Mouse (Mus musculus) CH12.LX (cell line): ENCODE measurements around the gene Pld3. TPM values are rescaled to one million over a fixed set of nuclear protein-coding genes. Genes with fewer than 3 reads are reported as not detected.

Experiments
- DNase-seq: peaks from one replicate; pipeline ENCODE4 v3.0.0-alpha.2; 2013; ENCODE audit errors: extremely low read depth
- H3K27ac ChIP-seq: 2 replicates; pipeline ENCODE4 v1.5.1; 2012; ENCODE audit warnings: low read depth, mild to moderate bottlenecking, control low read depth, moderate library complexity; ENCODE audit not compliant: insufficient read depth
- H3K27me3 ChIP-seq: replicated peaks from 2 replicates; pipeline ENCODE3; 2012; ENCODE audit warnings: inconsistent platforms
- H3K36me3 ChIP-seq, 2 experiments: replicated peaks in 1 of 2; 2 replicates each; pipeline versions ENCODE3 to v1.6.1; 2012; ENCODE audit warnings: inconsistent platforms in 1 of 2, low read length in 1 of 2, mild to moderate bottlenecking in 1 of 2, mixed read lengths in 1 of 2, moderate library complexity in 1 of 2; ENCODE audit not compliant: control insufficient read depth in 1 of 2, insufficient read depth in 1 of 2
- H3K4me1 ChIP-seq, 2 experiments: 2 replicates each; pipeline ENCODE4 v1.6.1; 2012; ENCODE audit warnings: inconsistent platforms in 1 of 2, moderate library complexity in 1 of 2; ENCODE audit not compliant: insufficient read depth in 2 of 2, control insufficient read depth in 1 of 2
- H3K4me2 ChIP-seq: 2 replicates; pipeline ENCODE4 v1.6.1; 2012; ENCODE audit warnings: low read depth, mild to moderate bottlenecking, control low read depth; ENCODE audit not compliant: poor library complexity, insufficient read depth, severe bottlenecking
- H3K4me3 ChIP-seq, 3 experiments: fragments of 150-350 bp in 1 of 3; sonication (generic) in 1 of 3; replicated peaks in 1 of 3; 2 replicates each; pipeline versions ENCODE3 to v1.5.1; 2011 to 2012; ENCODE audit warnings: low read depth in 2 of 3, low read length in 2 of 3, mild to moderate bottlenecking in 2 of 3, moderate library complexity in 2 of 3, control low read depth in 1 of 3, improper control_type of control experiment in 1 of 3, inconsistent platforms in 1 of 3, mixed read lengths in 1 of 3; ENCODE audit not compliant: poor library complexity in 1 of 3
- H3K79me2 ChIP-seq: replicated peaks from 2 replicates; pipeline ENCODE4 v1.6.1; 2012; ENCODE audit warnings: mild to moderate bottlenecking, moderate library complexity; ENCODE audit not compliant: control insufficient read depth, poor library complexity, insufficient read depth, severe bottlenecking; ENCODE audit errors: extremely low read depth
- H3K9ac ChIP-seq: 2 replicates; pipeline ENCODE4 v1.6.1; 2012; ENCODE audit warnings: low read depth, mild to moderate bottlenecking, control low read depth, moderate library complexity; ENCODE audit not compliant: insufficient read depth
- H3K9me3 ChIP-seq: replicated peaks from 2 replicates; pipeline ENCODE3; 2012; ENCODE audit warnings: low read length, inconsistent platforms, mixed read lengths
- BHLHE40 ChIP-seq: IDR thresholded peaks from 2 replicates; pipeline ENCODE4 v1.6.1; 2011; ENCODE audit warnings: mild to moderate bottlenecking, low read depth, low read length, improper control_type of control experiment
- CHD1 ChIP-seq: IDR thresholded peaks from 2 replicates; pipeline ENCODE4 v1.6.1; 2012; ENCODE audit warnings: low read depth, low read length, improper control_type of control experiment, inconsistent platforms
- HCFC1 ChIP-seq: IDR thresholded peaks from 2 replicates; pipeline ENCODE4 v1.6.1; 2012; ENCODE audit warnings: low read depth, mild to moderate bottlenecking, inconsistent platforms, low read length, improper control_type of control experiment
- IRF4 ChIP-seq: IDR thresholded peaks from 2 replicates; pipeline ENCODE4 v1.6.1; 2014; ENCODE audit warnings: low read depth, mild to moderate bottlenecking, inconsistent platforms, low read length, improper control_type of control experiment
- KAT2A ChIP-seq: IDR thresholded peaks from 2 replicates; pipeline ENCODE4 v1.6.1; 2012; ENCODE audit warnings: low read length, improper control_type of control experiment, inconsistent platforms; ENCODE audit not compliant: insufficient replicate concordance
- MAFK ChIP-seq: IDR thresholded peaks from 2 replicates; pipeline ENCODE4 v1.6.1; 2011; ENCODE audit warnings: low read length, improper control_type of control experiment; ENCODE audit not compliant: insufficient replicate concordance
- MAX ChIP-seq: IDR thresholded peaks from 2 replicates; pipeline ENCODE4 v1.6.1; 2011; ENCODE audit warnings: low read length, improper control_type of control experiment
- MXI1 ChIP-seq: IDR thresholded peaks from 2 replicates; pipeline ENCODE4 v1.6.1; 2011; ENCODE audit warnings: mild to moderate bottlenecking, low read depth, low read length, improper control_type of control experiment
- PAX5 ChIP-seq: IDR thresholded peaks from 2 replicates; pipeline ENCODE4 v1.6.1; 2012; ENCODE audit warnings: low read length, inconsistent platforms, mixed read lengths
- RCOR1 ChIP-seq: conservative IDR thresholded peaks from 2 replicates; pipeline ENCODE4 v1.6.1; 2012; ENCODE audit warnings: low read depth, mild to moderate bottlenecking, inconsistent platforms, low read length, improper control_type of control experiment
- SIN3A ChIP-seq: IDR thresholded peaks from 2 replicates; pipeline ENCODE4 v1.6.1; 2012; ENCODE audit warnings: low read length, improper control_type of control experiment, inconsistent platforms
- UBTF ChIP-seq: IDR thresholded peaks from 2 replicates; pipeline ENCODE4 v1.6.1; 2012; ENCODE audit warnings: low read depth, mild to moderate bottlenecking, inconsistent platforms, low read length, improper control_type of control experiment, moderate library complexity
- ZNF384 ChIP-seq: IDR thresholded peaks from 2 replicates; pipeline ENCODE4 v1.6.1; 2012; ENCODE audit warnings: low read depth, low read length, improper control_type of control experiment, inconsistent platforms
- dilution Hi-C: fragments of 300-500 bp; cut with MboI; formaldehyde crosslinking; loops from 2 replicates; pipeline ENCODE4 v1.14.3; 2020; ENCODE audit warnings: low sequenced_read_pairs; ENCODE audit not compliant: extremely low pct_unique_long_range_greater_than_20kb, extremely low pct_ligation_motif_present
- in situ Hi-C: fragments of 300-500 bp; cut with MboI; formaldehyde crosslinking; loops from 3 replicates; pipeline ENCODE4 v1.14.3; 2019; ENCODE audit warnings: low sequenced_read_pairs, low pct_ligation_motif_present, low pct_unique_long_range_greater_than_20kb, mixed read lengths
- polyA plus RNA-seq: library from polyadenylated mRNA; unstranded; fragments of >175 nt; gene quantifications from 2 replicates; pipeline ENCODE4 v1.2.1, GENCODE M21; 2012; ENCODE audit warnings: low read depth; ENCODE audit not compliant: insufficient read length
- total RNA-seq, 2 experiments: library from RNA; depleted of rRNA; stranded (reverse); fragments of 300-350 nt in 1 of 2; fragments of >200 nt in 1 of 2; gene quantifications; 2 replicates each; pipeline ENCODE4 v1.2.3; 2012 to 2014

Pld3 gene
- total and polyA plus RNA-seq, 3 experiments, result 6.0 to 21.1 (median 14.1) TPM

DNA sequence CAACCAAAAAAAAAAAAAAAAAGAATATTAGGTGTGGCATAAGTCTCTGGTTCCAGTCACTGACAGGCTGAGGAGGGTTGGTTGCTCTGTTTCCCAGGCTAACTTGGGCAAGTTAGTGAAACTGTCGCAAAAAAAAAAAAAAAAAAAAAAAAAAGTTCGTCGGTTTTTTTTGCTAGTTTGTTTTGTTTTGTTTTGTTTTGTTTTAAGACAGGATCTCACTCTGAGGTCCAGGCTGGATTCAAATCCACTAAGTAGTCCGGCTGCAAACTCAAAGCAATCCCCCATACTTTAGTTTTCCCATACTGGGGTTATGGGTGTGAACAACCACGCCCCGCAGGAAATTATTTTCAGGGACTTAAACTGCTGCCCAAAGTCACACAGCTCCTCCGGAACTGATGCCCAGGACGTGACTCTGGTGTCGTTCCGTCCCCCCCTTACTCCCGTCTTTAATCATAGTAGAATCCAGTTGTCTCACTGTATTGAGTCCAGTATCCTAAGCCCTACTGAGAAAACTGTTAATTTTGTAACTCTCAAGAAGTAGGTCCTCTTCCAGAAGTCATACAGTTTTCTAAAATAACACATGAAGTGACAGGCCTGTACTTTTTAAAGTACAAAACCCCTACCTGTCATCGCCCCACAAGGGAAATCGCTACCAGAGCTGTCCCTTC lies 66.8 kb downstream of the Pld3 start:
- peak overlapping the region; percentile 38 to 59 (median 56) for H3K4me3 ChIP-seq
- TF ChIP-seq KAT2A (0 out of 2 replicates have a peak, but pooled peaks have one; percentile 34), SIN3A (peak; percentile 86), CHD1 (peak; percentile 56; the same call in 1 of the 2 replicates), RCOR1 (peak; percentile 67; the same call in 1 of the 2 replicates), MAX (peak; percentile 52; the same call in 1 of the 2 replicates), IRF4 (0 out of 2 replicates have a peak, but pooled peaks have one; percentile 24), BHLHE40 (no peak), MXI1 (peak; percentile 63), ZNF384 (peak; percentile 93), MAFK (no peak)
- peak overlapping the region; percentile 77 for H3K9ac ChIP-seq
- peak overlapping the region; percentile 69 for H3K4me2 ChIP-seq
- H3K36me3 ChIP-seq, result peaks cover 0 to 10% of the 10 kb centered on the region in 2 experiments
- peak overlapping the region; percentile 31; the same call in 1 of the 2 replicates for H3K27ac ChIP-seq
- no peaks in the 10 kb centered on the region for H3K9me3 ChIP-seq
- no peaks in the 10 kb centered on the region for H3K27me3 ChIP-seq
- in situ Hi-C loops (no loop called here), dilution Hi-C loops (no loop called here)
- DNase-seq, result peak; percentile 47
- H3K4me1 ChIP-seq, result peaks cover 5 to 43% of the 10 kb centered on the region in 2 experiments
- no peaks in the 10 kb centered on the region for H3K79me2 ChIP-seq

DNA sequence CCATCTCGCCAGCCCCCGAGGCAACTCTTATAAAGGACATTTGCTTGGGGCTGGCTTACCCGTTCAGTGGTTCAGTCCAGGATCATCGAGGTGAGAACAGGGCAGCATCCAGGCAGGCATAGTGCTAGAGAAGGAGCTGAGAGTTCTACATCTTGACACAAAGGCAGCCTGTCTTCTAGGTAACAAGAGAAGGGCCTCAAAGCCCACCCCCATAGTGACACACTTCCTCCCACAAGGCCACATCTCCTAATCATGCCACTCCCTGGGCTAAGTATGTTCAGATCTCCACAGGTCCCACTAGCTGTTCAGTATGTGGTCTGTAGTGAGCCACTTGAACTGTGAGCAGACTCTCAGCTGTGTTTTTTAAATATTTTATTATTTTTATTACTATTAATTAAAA lies 69.2 kb downstream of the Pld3 start:
- no peak overlapping the region for H3K4me3 ChIP-seq
- in situ Hi-C loops, result no loop called here
- peaks cover 6 to 38% of the 10 kb centered on the region in 2 experiments for H3K4me1 ChIP-seq

More for the DNA sequence above, 69.2 kb downstream of the Pld3 start:
- Histone ChIP-seq H3K79me2 (no peaks in the 10 kb centered on the region), H3K36me3 (no peaks in the 10 kb centered on the region), H3K9ac (no peak overlapping the region), H3K4me2 (no peak overlapping the region), H3K27me3 (no peaks in the 10 kb centered on the region), H3K27ac (no peak overlapping the region), H3K9me3 (no peaks in the 10 kb centered on the region)
- TF ChIP-seq HCFC1 (no peak), BHLHE40 (no peak), UBTF (no peak), PAX5 (no peak)
- no peak for DNase-seq
- dilution Hi-C loops, result no loop called here

Other genes with a start within 250 kb of the Pld3 start
- 1.8 and 2.6 TPM in 2 replicates for gene Ltbp4, start 215.5 kb downstream of the Pld3 start, total RNA-seq (2012; rRNA removed)
- 0.16 and 0.43 TPM in 2 replicates for gene Ltbp4, start 215.5 kb downstream of the Pld3 start, total RNA-seq (2014; rRNA removed)
- gene Ltbp4, start 215.5 kb downstream of the Pld3 start, polyA plus RNA-seq, result 1.2 and 1.5 TPM in 2 replicates
- gene Shkbp1, start 197.2 kb downstream of the Pld3 start, total RNA-seq (2012; rRNA removed), result 26.2 and 30.8 TPM in 2 replicates
- 17.7 and 23.3 TPM in 2 replicates for gene Shkbp1, start 197.2 kb downstream of the Pld3 start, total RNA-seq (2014; rRNA removed)
- gene Shkbp1, start 197.2 kb downstream of the Pld3 start, polyA plus RNA-seq, result 50.0 and 62.8 TPM in 2 replicates
- gene Gm20479, start 195.8 kb downstream of the Pld3 start, total RNA-seq (2012; rRNA removed), result 1.3 and 1.9 TPM in 2 replicates
- gene Gm20479, start 195.8 kb downstream of the Pld3 start, total RNA-seq (2014; rRNA removed), result 0.95 and 2.2 TPM in 2 replicates
- gene Gm20479, start 195.8 kb downstream of the Pld3 start, polyA plus RNA-seq, result 1.2 and 2.8 TPM in 2 replicates
- 0.29 and 0.38 TPM in 2 replicates for gene Sptbn4, start 105.5 kb downstream of the Pld3 start, total RNA-seq (2012; rRNA removed)
- 0.18 and 0.21 TPM in 2 replicates for gene Sptbn4, start 105.5 kb downstream of the Pld3 start, total RNA-seq (2014; rRNA removed)
- 0.20 and 0.24 TPM in 2 replicates for gene Sptbn4, start 105.5 kb downstream of the Pld3 start, polyA plus RNA-seq
- gene Blvrb, start 105.2 kb downstream of the Pld3 start, total RNA-seq (2012; rRNA removed), result 6.3 and 9.4 TPM in 2 replicates
- gene Blvrb, start 105.2 kb downstream of the Pld3 start, total RNA-seq (2014; rRNA removed), result 2.8 and 4.3 TPM in 2 replicates
- gene Blvrb, start 105.2 kb downstream of the Pld3 start, polyA plus RNA-seq, result 5.0 and 7.6 TPM in 2 replicates
- 2.6 and 2.8 TPM in 2 replicates for gene Sertad3, start 79.5 kb downstream of the Pld3 start, total RNA-seq (2012; rRNA removed)
- gene Sertad3, start 79.5 kb downstream of the Pld3 start, total RNA-seq (2014; rRNA removed), result 2.7 and 3.9 TPM in 2 replicates
- 1.8 and 2.7 TPM in 2 replicates for gene Sertad3, start 79.5 kb downstream of the Pld3 start, polyA plus RNA-seq
- 8.0 and 8.3 TPM in 2 replicates for gene Sertad1, start 66.3 kb downstream of the Pld3 start, total RNA-seq (2012; rRNA removed)
- gene Sertad1, start 66.3 kb downstream of the Pld3 start, total RNA-seq (2014; rRNA removed), result 8.1 and 9.1 TPM in 2 replicates
- 5.0 and 7.4 TPM in 2 replicates for gene Sertad1, start 66.3 kb downstream of the Pld3 start, polyA plus RNA-seq
- 0.21 TPM in 2 replicates for gene Prx, start 53.9 kb downstream of the Pld3 start, total RNA-seq (2012; rRNA removed)
- gene Prx, start 53.9 kb downstream of the Pld3 start, total RNA-seq (2014; rRNA removed), result 0.12 and 0.17 TPM in 2 replicates
- gene Prx, start 53.9 kb downstream of the Pld3 start, polyA plus RNA-seq, result 0.41 and 0.60 TPM in 2 replicates
- gene Hipk4, start 30.0 kb downstream of the Pld3 start, total RNA-seq (2012; rRNA removed), result 0.04 TPM in 1 of 2 replicates, not detected in the other
- gene Hipk4, start 30.0 kb downstream of the Pld3 start, total RNA-seq (2014; rRNA removed), result 0.09 TPM in 1 of 2 replicates, not detected in the other
- gene Hipk4, start 30.0 kb downstream of the Pld3 start, polyA plus RNA-seq, result 0.11 and 0.16 TPM in 2 replicates
- 7.0 and 7.8 TPM in 2 replicates for gene 2310022A10Rik, start within 50 bp of the Pld3 start, total RNA-seq (2012; rRNA removed)
- 7.2 and 8.6 TPM in 2 replicates for gene 2310022A10Rik, start within 50 bp of the Pld3 start, total RNA-seq (2014; rRNA removed)
- 27.1 and 30.7 TPM in 2 replicates for gene 2310022A10Rik, start within 50 bp of the Pld3 start, polyA plus RNA-seq
- 40.3 and 41.8 TPM in 2 replicates for gene Akt2, start 38.3 kb upstream of the Pld3 start, total RNA-seq (2012; rRNA removed)
- gene Akt2, start 38.3 kb upstream of the Pld3 start, total RNA-seq (2014; rRNA removed), result 39.3 and 39.5 TPM in 2 replicates
- gene Akt2, start 38.3 kb upstream of the Pld3 start, polyA plus RNA-seq, result 77.1 and 77.3 TPM in 2 replicates
- gene Ttc9b, start 100.7 kb upstream of the Pld3 start, total RNA-seq (2012; rRNA removed), result 0.08 TPM in 1 of 2 replicates, not detected in the other
- not detected in 2 replicates for gene Ttc9b, start 100.7 kb upstream of the Pld3 start, total RNA-seq (2014; rRNA removed)
- not detected in 2 replicates for gene Ttc9b, start 100.7 kb upstream of the Pld3 start, polyA plus RNA-seq
- 15.0 and 16.7 TPM in 2 replicates for gene Map3k10, start 121.4 kb upstream of the Pld3 start, total RNA-seq (2012; rRNA removed)
- 7.2 and 7.8 TPM in 2 replicates for gene Map3k10, start 121.4 kb upstream of the Pld3 start, total RNA-seq (2014; rRNA removed)
- 7.6 and 8.2 TPM in 2 replicates for gene Map3k10, start 121.4 kb upstream of the Pld3 start, polyA plus RNA-seq
- gene Zfp607b, start 136.1 kb upstream of the Pld3 start, total RNA-seq (2012; rRNA removed), result 0.76 and 1.2 TPM in 2 replicates
- 0.93 and 0.97 TPM in 2 replicates for gene Zfp607b, start 136.1 kb upstream of the Pld3 start, total RNA-seq (2014; rRNA removed)
- gene Zfp607b, start 136.1 kb upstream of the Pld3 start, polyA plus RNA-seq, result 0.90 and 1.0 TPM in 2 replicates
- 7.8 and 8.2 TPM in 2 replicates for gene Zfp60, start 178.2 kb upstream of the Pld3 start, total RNA-seq (2012; rRNA removed)
- 7.2 and 8.1 TPM in 2 replicates for gene Zfp60, start 178.2 kb upstream of the Pld3 start, total RNA-seq (2014; rRNA removed)
- gene Zfp60, start 178.2 kb upstream of the Pld3 start, polyA plus RNA-seq, result 6.9 and 7.2 TPM in 2 replicates